Mouse (Mus musculus): ENCODE measurements at regions not wholly inside any gene's neighbourhood (a gene's known extent, or its start where the extent isn't known, plus 50 kb on each side); places are given as distances from the start of the nearest gene placed in this dataset.

- TF ChIP-seq CTCF (IDR thresholded peaks at IDR 0.05; ENCODE audit: low read depth) (no peak), EP300 (optimal IDR thresholded peaks at IDR 0.05) (no peak)
Observed at GRCm38 (mm10) chr17:54439910-54440309, 141.1 kb upstream of the Slc5a7 start.

Measured in stomach, postnatal 0 days (tissue).